Mouse (Mus musculus) olfactory bulb, adult 2 months (tissue): Measurements from ENCODE around the gene Arl8b.

Experiments
- CTCF ChIP-seq: fragments of 200-500 bp; IDR thresholded peaks from 2 replicates; pipeline ENCODE4 v1.5.1; 2012; ENCODE audit warnings: low read depth, mild to moderate bottlenecking, low read length, moderate library complexity; ENCODE audit not compliant: insufficient read depth
- POLR2A ChIP-seq: fragments of 200-500 bp; IDR thresholded peaks from 2 replicates; pipeline ENCODE4 v1.6.1; 2012; ENCODE audit warnings: mild to moderate bottlenecking, low read depth, low read length, moderate library complexity; ENCODE audit not compliant: insufficient read depth

- TF ChIP-seq CTCF (no peak), POLR2A (no peak)
Measured at GRCm38 (mm10) chr6:108828872-108829271, 46.0 kb downstream of the Arl8b start.
